Mouse (Mus musculus) frontal cortex, postnatal 14 days (tissue): ENCODE results near the gene Nup62cl.

Source experiments
- DNase-seq, 2 experiments: peaks; one replicate each; pipeline ENCODE4 v3.0.0; 2022; ENCODE audit warnings: low spot score in 2 of 2

Gene Nup62cl

DNA sequence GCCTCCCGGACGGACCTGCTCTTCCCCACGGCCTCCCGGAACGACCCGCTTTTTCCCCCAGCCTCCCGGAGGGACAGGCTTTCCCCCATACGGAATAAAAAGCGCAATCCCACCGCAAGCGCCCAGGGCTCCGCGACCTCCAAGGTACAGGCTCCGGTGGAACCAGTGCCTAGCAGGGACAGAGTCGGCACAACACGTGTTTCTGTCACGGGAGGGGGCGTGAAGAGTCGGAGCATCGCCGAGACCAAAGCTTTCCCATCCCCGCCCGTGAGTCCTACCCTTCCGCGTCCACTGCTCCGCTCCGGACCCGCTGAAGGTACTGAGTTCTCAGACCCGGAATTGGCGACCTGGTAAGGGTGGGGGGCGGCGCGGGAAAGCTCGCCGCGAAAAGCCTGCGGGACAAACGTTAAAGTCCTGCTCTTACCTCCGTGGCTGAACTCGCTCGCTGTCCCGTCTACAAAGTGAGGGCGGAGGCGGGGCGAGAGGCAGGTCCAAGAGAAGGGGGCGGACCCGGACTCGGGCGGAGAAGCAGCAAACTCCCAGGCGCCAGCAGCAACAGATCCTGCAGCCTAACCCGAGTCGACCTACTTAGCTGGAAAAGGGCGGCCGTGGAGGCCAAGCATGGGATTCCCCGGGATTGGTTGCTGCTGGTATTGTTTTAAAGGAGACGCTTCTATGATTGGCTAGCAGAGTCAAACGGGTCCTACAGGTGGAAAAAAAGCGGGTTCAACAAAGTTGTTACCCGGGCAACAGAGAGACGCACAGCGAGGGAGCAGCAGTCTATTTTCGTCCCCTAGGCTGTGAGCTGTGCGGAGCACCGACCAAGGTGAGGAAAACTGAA lies at the start of gene Nup62cl, which contains the start of gene Pih1h3b:
Gene Nup62cl, minus strand, starts transcription at position 578 of the 841 bp plus-strand sequence.
Gene Pih1h3b, plus strand, starts transcription at position 745 of the 841 bp plus-strand sequence.
- DNase-seq = peak in 1 of 2 experiments; percentile 5

- DNase-seq = no peak
Measured at GRCm38 (mm10) chrX:140094066-140094465, 31.6 kb upstream of the Nup62cl start.

- DNase-seq = no peak
Measured at GRCm38 (mm10) chrX:140082535-140082934, 20.0 kb upstream of the Nup62cl start.

DNA sequence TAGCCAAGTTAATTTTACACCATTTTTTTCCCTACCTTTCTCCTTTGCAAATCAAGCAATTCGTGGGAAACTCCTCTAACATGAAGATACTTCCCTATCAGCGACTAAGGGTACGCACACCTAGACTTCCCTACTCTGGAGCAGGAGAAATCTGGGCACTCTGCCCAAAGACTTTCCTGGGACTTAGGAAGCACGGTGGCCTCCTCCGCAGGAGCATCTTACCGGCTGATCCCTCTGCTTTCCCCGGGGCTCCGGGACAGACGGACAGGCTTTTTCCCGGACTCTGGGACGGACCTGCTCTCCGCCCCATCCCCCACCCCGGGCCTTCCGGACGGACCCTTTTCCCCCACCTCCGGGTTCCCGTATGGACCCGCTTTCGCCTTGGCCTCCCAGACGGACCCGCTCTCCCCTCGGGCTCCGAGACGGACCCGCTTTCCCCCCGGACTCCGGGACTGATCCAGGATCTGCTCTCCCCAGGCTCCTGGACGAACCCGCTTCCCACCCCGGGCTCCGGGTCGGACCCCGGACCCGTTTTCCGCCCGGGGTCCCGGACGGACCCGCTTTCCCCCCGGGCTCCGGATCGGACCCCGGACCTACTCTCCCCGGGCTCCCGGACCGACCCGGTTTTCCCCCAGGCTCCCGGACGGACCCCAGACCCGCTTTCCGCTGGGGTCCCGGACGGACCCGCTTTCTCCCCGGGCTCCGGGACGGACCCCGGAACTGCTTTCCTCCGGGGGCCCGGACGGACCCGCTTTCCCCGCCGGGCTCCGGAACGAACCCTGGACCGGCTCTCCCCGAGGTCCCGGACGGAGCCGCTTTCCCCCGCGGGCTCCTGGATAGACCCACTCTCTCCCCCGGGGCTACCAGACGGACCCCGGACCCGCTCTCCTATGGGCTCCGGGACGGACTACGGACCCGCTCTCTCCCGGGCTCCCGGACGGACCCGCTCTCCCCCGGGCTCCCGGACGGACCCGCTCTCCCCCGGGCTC lies 1.3 kb downstream of the Nup62cl start:
- no peak for DNase-seq

GRCm38 (mm10) chrX:139998691-139999065 lies 63.8 kb downstream of the Nup62cl start:
- no peak for DNase-seq

DNA sequence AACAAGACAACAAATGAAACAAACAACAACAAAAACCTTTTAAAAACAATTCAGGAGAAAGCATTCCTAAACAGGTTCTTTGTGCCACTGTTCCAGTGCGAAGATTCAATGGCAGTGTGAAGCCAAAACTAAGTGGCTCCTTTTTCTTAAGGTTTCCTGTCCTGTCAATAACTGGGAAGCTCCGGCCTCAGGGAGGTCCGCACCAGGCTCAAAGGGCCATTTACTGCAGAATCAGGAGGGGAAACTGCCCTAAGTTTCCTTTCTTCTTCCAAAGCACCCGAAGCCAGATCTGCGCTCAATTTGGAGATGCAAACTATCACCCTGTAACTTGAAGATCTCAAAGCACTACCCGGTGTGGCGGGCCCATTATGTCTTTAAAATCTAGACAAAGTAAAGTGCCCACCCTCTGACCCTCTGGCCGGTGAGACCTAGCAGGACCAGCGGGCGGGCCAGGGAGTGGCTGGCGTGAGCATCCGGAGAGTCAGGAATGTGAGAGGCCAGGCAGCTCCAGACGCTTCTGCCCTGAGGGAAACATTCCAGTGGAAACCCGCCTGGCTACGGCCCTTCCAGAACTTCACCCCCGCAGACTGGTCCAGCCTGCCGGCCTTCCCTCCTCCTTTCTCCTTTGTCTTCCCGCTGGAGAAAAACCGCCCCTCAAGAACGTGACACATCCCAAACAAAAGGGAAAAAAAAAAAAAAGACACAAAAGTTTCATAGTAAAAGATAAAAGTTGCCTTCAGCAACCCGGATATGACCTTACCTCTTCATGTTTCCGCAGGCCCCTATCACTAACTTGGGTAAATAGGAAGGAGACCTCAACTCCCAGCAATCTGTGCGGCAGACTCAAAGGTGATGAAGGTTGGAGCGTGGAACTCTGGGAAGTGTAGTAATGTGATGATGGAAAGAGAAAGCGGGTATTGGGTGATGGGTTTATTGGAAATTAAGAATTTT lies 64.5 kb downstream of the Nup62cl start, which contains the start of gene Rbm41:
Gene Rbm41, minus strand, starts transcription at position 856 of the 951 bp plus-strand sequence.
- DNase-seq = peak; percentile 4 to 11

DNA sequence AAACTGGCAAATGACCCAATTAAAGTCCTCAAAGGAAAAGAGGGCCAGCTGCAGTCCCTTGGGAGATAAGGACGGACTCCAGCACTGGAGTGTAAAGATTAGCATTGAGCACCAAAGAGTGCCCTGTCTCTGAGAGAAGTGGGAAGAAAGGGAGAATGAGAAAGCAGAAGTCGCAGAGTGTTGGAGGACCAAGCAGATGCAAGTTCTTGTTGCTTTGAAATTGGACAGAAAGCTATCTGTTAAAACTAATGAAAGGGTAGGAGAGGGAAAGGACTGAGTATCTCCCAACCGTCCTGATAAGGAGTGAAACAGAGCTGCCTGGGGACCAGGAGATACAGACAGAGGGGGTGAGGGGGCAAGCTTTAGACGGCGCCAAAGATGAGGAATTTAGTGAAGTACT lies 80.4 kb downstream of the Nup62cl start:
- no peak for DNase-seq
